Mouse (Mus musculus) stomach, embryonic 15.5 days (tissue): Measurements from ENCODE around the gene Phox2a. TPM values are rescaled to one million over a fixed set of nuclear protein-coding genes. Genes with fewer than 3 reads are reported as not detected.
A peak's percentile ranks its signal among the peaks of the same experiment; 100 is the strongest.

ENCODE experiments used
- ATAC-seq: fragments of 200-750 bp; cut with Nextera tagmentation; 2 replicates; pipeline ENCODE4 v1.8.0; 2017; ENCODE audit warnings: low read depth, moderate number of reproducible peaks, moderate TSS enrichment; ENCODE audit not compliant: insufficient read depth, low FRiP score
- H3K27ac ChIP-seq: fragments of 300-500 bp; sonication (generic); 2 replicates; pipeline ENCODE4 v1.5.1; 2015; ENCODE audit warnings: mild to moderate bottlenecking, inconsistent platforms
- H3K27me3 ChIP-seq: fragments of 300-500 bp; sonication (generic); replicated peaks from 2 replicates; pipeline ENCODE4 v1.6.1; 2015; ENCODE audit warnings: inconsistent platforms
- H3K36me3 ChIP-seq: fragments of 300-500 bp; sonication (generic); 2 replicates; pipeline ENCODE4 v1.6.1; 2015; ENCODE audit warnings: inconsistent platforms
- H3K4me1 ChIP-seq: fragments of 300-500 bp; sonication (generic); 2 replicates; pipeline ENCODE4 v1.6.1; 2015; ENCODE audit warnings: inconsistent platforms
- H3K4me2 ChIP-seq: fragments of 300-500 bp; sonication (generic); 2 replicates; pipeline ENCODE4 v1.6.1; 2015; ENCODE audit warnings: mild to moderate bottlenecking, inconsistent platforms
- H3K4me3 ChIP-seq: fragments of 300-500 bp; sonication (generic); replicated peaks from 2 replicates; pipeline ENCODE4 v1.5.1; 2015; ENCODE audit warnings: inconsistent platforms
- H3K9ac ChIP-seq: fragments of 300-500 bp; sonication (generic); 2 replicates; pipeline ENCODE4 v1.6.1; 2015; ENCODE audit warnings: inconsistent platforms
- H3K9me3 ChIP-seq: fragments of 300-500 bp; sonication (generic); 2 replicates; pipeline ENCODE4 v1.6.1; 2016; ENCODE audit warnings: inconsistent platforms
- WGBS: fragments of 180-500 bp; shearing (Covaris S2); methylation state at CpG from one replicate; pipeline ENCODE4 v1.1.7; 2015; 5-methylcytosine and 5-hydroxymethylcytosine counted together
- polyA plus RNA-seq: library from polyadenylated mRNA; unstranded; fragments of >200 nt; fragmentation: Nextera tagmentation; extraction: Ambion mirVana; gene quantifications from 2 replicates; pipeline ENCODE4 v1.2.1, GENCODE M21; 2015

The Phox2a gene
- polyA plus RNA-seq, 1 experiment from 2014 or later = 6.0 TPM

GRCm38 (mm10) chr7:101831437-101831836, 13.3 kb downstream of the Phox2a start:
- no peak overlapping the region for H3K9ac ChIP-seq
- H3K4me2 ChIP-seq = no peak overlapping the region
- H3K27me3 ChIP-seq = no peaks in the 10 kb centered on the region
- H3K27ac ChIP-seq = no peak overlapping the region
- no peaks in the 10 kb centered on the region for H3K9me3 ChIP-seq
- WGBS = 96% methylated on average over 8 of the region's 8 CpGs
- peaks cover 20% of the 10 kb centered on the region for H3K4me1 ChIP-seq
- no peak for ATAC-seq
- H3K4me3 ChIP-seq = no peak overlapping the region
- peaks cover 61% of the 10 kb centered on the region for H3K36me3 ChIP-seq

- Histone ChIP-seq H3K4me2 (no peak overlapping the region), H3K4me3 (no peak overlapping the region), H3K9me3 (no peaks in the 10 kb centered on the region), H3K9ac (no peak overlapping the region), H3K36me3 (peaks cover 53% of the 10 kb centered on the region), H3K4me1 (peaks cover 20% of the 10 kb centered on the region), H3K27ac (no peak overlapping the region), H3K27me3 (no peaks in the 10 kb centered on the region)
- no peak for ATAC-seq
- 85% methylated on average over 4 of the region's 4 CpGs for WGBS
Observed at GRCm38 (mm10) chr7:101832372-101832771, 14.3 kb downstream of the Phox2a start.

GRCm38 (mm10) chr7:101833352-101833751, 15.2 kb downstream of the Phox2a start:
- ATAC-seq = no peak
- H3K4me2 ChIP-seq = no peak overlapping the region
- no peak overlapping the region for H3K9ac ChIP-seq
- peaks cover 46% of the 10 kb centered on the region for H3K36me3 ChIP-seq
- 67% methylated on average over 5 of the region's 5 CpGs for WGBS
- no peak overlapping the region for H3K27ac ChIP-seq
- no peak overlapping the region for H3K4me3 ChIP-seq
- H3K9me3 ChIP-seq = no peaks in the 10 kb centered on the region
- peaks cover 20% of the 10 kb centered on the region for H3K4me1 ChIP-seq
- no peaks in the 10 kb centered on the region for H3K27me3 ChIP-seq

- Histone ChIP-seq H3K36me3 (peaks cover 39% of the 10 kb centered on the region), H3K4me1 (peaks cover 20% of the 10 kb centered on the region), H3K9me3 (no peaks in the 10 kb centered on the region), H3K9ac (no peak overlapping the region), H3K4me2 (0 out of 2 replicates have a peak overlapping the region, but pooled peaks have one; percentile 23), H3K27me3 (no peaks in the 10 kb centered on the region), H3K27ac (no peak overlapping the region), H3K4me3 (no peak overlapping the region)
- 54% methylated on average over 3 of the region's 3 CpGs for WGBS
- ATAC-seq = no peak
Observed at GRCm38 (mm10) chr7:101833916-101834584, 15.9 kb downstream of the Phox2a start.

- H3K27ac ChIP-seq = no peak overlapping the region
- WGBS = 58% methylated on average over 3 of the region's 3 CpGs
- H3K9ac ChIP-seq = no peak overlapping the region
Observed at GRCm38 (mm10) chr7:101834903-101835302, 16.8 kb downstream of the Phox2a start.

GRCm38 (mm10) chr7:101835457-101836109, 17.5 kb downstream of the Phox2a start:
- 27% methylated on average over 5 of the region's 5 CpGs for WGBS
- Histone ChIP-seq H3K27me3 (no peaks in the 10 kb centered on the region), H3K4me1 (peaks cover 20% of the 10 kb centered on the region), H3K36me3 (peaks cover 24% of the 10 kb centered on the region), H3K4me3 (peak overlapping the region; percentile 91), H3K4me2 (peak overlapping the region; percentile 69), H3K9ac (peak overlapping the region; percentile 96; the same call in 1 of the 2 replicates), H3K9me3 (no peaks in the 10 kb centered on the region), H3K27ac (peak overlapping the region; percentile 97)
- ATAC-seq = no peak

More at GRCm38 (mm10) chr7:101834903-101835302, 16.8 kb downstream of the Phox2a start:
- ATAC-seq = no peak
- Histone ChIP-seq H3K36me3 (peaks cover 31% of the 10 kb centered on the region), H3K4me1 (peaks cover 20% of the 10 kb centered on the region), H3K4me2 (peak overlapping the region; percentile 69), H3K27me3 (no peaks in the 10 kb centered on the region), H3K9me3 (no peaks in the 10 kb centered on the region), H3K4me3 (peak overlapping the region; percentile 91)

GRCm38 (mm10) chr7:101836271-101837153, 18.4 kb downstream of the Phox2a start:
- Histone ChIP-seq H3K36me3 (peaks cover 15% of the 10 kb centered on the region), H3K27me3 (no peaks in the 10 kb centered on the region), H3K4me1 (peaks cover 20% of the 10 kb centered on the region), H3K4me3 (peak overlapping the region; percentile 91), H3K27ac (peak overlapping the region; percentile 97), H3K9me3 (no peaks in the 10 kb centered on the region), H3K4me2 (peak overlapping the region; percentile 69), H3K9ac (peak overlapping the region; percentile 96)
- no peak; the same call in 1 of the 2 replicates for ATAC-seq
- under 1% methylated on average over 62 of the region's 63 CpGs for WGBS

GRCm38 (mm10) chr7:101837154-101837605, 19.1 kb downstream of the Phox2a start:
- Histone ChIP-seq H3K4me1 (peaks cover 20% of the 10 kb centered on the region), H3K4me2 (peak overlapping the region; percentile 69), H3K27ac (peak overlapping the region; percentile 97), H3K36me3 (peaks cover 9% of the 10 kb centered on the region), H3K9ac (peak overlapping the region; percentile 96), H3K9me3 (no peaks in the 10 kb centered on the region), H3K27me3 (no peaks in the 10 kb centered on the region), H3K4me3 (peak overlapping the region; percentile 91)
- 1% methylated on average over 20 of the region's 20 CpGs for WGBS
- ATAC-seq = no peak

- Histone ChIP-seq H3K9me3 (no peaks in the 10 kb centered on the region), H3K36me3 (peaks cover 2% of the 10 kb centered on the region; the same call in 1 of the 2 replicates), H3K27me3 (no peaks in the 10 kb centered on the region), H3K9ac (peak within 1 kb of the TSS; percentile 96), H3K4me1 (peaks cover 20% of the 10 kb centered on the region), H3K4me2 (peak within 1 kb of the TSS; percentile 69), H3K4me3 (peak within 1 kb of the TSS; percentile 91), H3K27ac (peak within 1 kb of the TSS; percentile 97)
- WGBS = under 1% methylated on average over 60 of the region's 64 CpGs
- ATAC-seq = peak; percentile 84
Observed at GRCm38 (mm10) chr7:101837606-101838471, 19.7 kb downstream of the Phox2a start, which contains the start of gene Inppl1. Inppl1 (minus strand) TSS chr7:101838229.

- H3K27me3 ChIP-seq = no peaks in the 10 kb centered on the region
- no peak overlapping the region for H3K4me2 ChIP-seq
- H3K27ac ChIP-seq = no peak overlapping the region
- H3K4me3 ChIP-seq = no peak overlapping the region
- no peaks in the 10 kb centered on the region for H3K36me3 ChIP-seq
- H3K9ac ChIP-seq = no peak overlapping the region
- no peaks in the 10 kb centered on the region for H3K9me3 ChIP-seq
- H3K4me1 ChIP-seq = no peaks in the 10 kb centered on the region
- no peak for ATAC-seq
- WGBS = 59% methylated on average over 6 of the region's 6 CpGs
Observed at GRCm38 (mm10) chr7:101844186-101844585, 26.1 kb downstream of the Phox2a start.

- H3K27me3 ChIP-seq = no peaks in the 10 kb centered on the region
- WGBS = 79% methylated on average over 1 of the region's 1 CpGs
- no peak for ATAC-seq
- no peak overlapping the region for H3K4me2 ChIP-seq
- no peaks in the 10 kb centered on the region for H3K36me3 ChIP-seq
- no peak overlapping the region for H3K27ac ChIP-seq
- no peaks in the 10 kb centered on the region for H3K9me3 ChIP-seq
- H3K4me3 ChIP-seq = no peak overlapping the region
- peaks cover 6% of the 10 kb centered on the region; the same call in 1 of the 2 replicates for H3K4me1 ChIP-seq
- no peak overlapping the region for H3K9ac ChIP-seq
Observed at GRCm38 (mm10) chr7:101847934-101848333, 29.8 kb downstream of the Phox2a start.
